Mouse (Mus musculus) embryonic facial prominence, embryonic 14.5 days (tissue): Measurements from ENCODE around the gene Srsf3. TPM values are rescaled to one million over a fixed set of nuclear protein-coding genes. Genes with fewer than 3 reads are reported as not detected.

Experiments
- ATAC-seq: fragments of 200-750 bp; cut with Nextera tagmentation; 2 replicates; pipeline ENCODE4 v1.8.0; 2017; ENCODE audit warnings: low read depth, moderate number of reproducible peaks, moderate TSS enrichment
- DNase-seq: peaks from one replicate; pipeline ENCODE4 v3.0.0-alpha.2; 2015; ENCODE audit warnings: low spot score
- H3K27ac ChIP-seq: fragments of 300-500 bp; sonication (generic); replicated peaks from 2 replicates; pipeline ENCODE4 v1.5.1; 2014; ENCODE audit warnings: low read depth, mild to moderate bottlenecking, low read length, moderate library complexity
- H3K27me3 ChIP-seq: fragments of 300-500 bp; sonication (generic); replicated peaks from 2 replicates; pipeline ENCODE4 v1.6.1; 2014; ENCODE audit warnings: low read length; ENCODE audit not compliant: control insufficient read depth, insufficient read depth
- H3K36me3 ChIP-seq: fragments of 300-500 bp; sonication (generic); 2 replicates; pipeline ENCODE4 v1.6.1; 2014; ENCODE audit warnings: low read length, mixed read lengths; ENCODE audit not compliant: control insufficient read depth, insufficient read depth
- H3K4me1 ChIP-seq: fragments of 300-500 bp; sonication (generic); 2 replicates; pipeline ENCODE4 v1.6.1; 2014; ENCODE audit warnings: antibody characterized with exemption, low read length; ENCODE audit not compliant: control insufficient read depth, insufficient read depth
- H3K4me2 ChIP-seq: fragments of 300-500 bp; sonication (generic); 2 replicates; pipeline ENCODE4 v1.6.1; 2014; ENCODE audit warnings: low read depth, mild to moderate bottlenecking, low read length, moderate library complexity, mixed read lengths
- H3K4me3 ChIP-seq: fragments of 300-500 bp; sonication (generic); 2 replicates; pipeline ENCODE4 v1.5.1; 2014; ENCODE audit warnings: low read depth, mild to moderate bottlenecking, low read length
- H3K9ac ChIP-seq: fragments of 300-500 bp; sonication (generic); 2 replicates; pipeline ENCODE4 v1.6.1; 2014; ENCODE audit warnings: low read depth, mild to moderate bottlenecking, low read length, moderate library complexity, mixed read lengths
- H3K9me3 ChIP-seq: fragments of 300-500 bp; sonication (generic); 2 replicates; pipeline ENCODE4 v1.6.1; 2016; ENCODE audit warnings: low read length; ENCODE audit not compliant: control insufficient read depth
- WGBS: fragments of 180-500 bp; shearing (Covaris S2); extraction: QIAGEN DNeasy Blood & Tissue Kit; methylation state at CpG from one replicate; pipeline ENCODE4 v1.1.7; 2014; 5-methylcytosine and 5-hydroxymethylcytosine counted together
- polyA plus RNA-seq: library from polyadenylated mRNA; unstranded; fragments of >200 nt; fragmentation: Nextera tagmentation; extraction: Ambion mirVana; gene quantifications from 2 replicates; pipeline ENCODE4 v1.2.1, GENCODE M21; 2014

The Srsf3 gene
- polyA plus RNA-seq, 1 experiment from 2014 or later: 494 TPM

GRCm38 (mm10) chr17:29053841-29054240 is 21.4 kb downstream of the Srsf3 start:
- Histone ChIP-seq H3K4me2 (no peak overlapping the region), H3K27me3 (no peaks in the 10 kb centered on the region), H3K9ac (no peak overlapping the region), H3K9me3 (no peaks in the 10 kb centered on the region), H3K27ac (peak overlapping the region; percentile 56), H3K4me1 (peaks cover 18% of the 10 kb centered on the region), H3K36me3 (no peaks in the 10 kb centered on the region), H3K4me3 (no peak overlapping the region)
- DNase-seq: peak; percentile 75
- no peak for ATAC-seq
- 32% methylated on average over 7 of the region's 7 CpGs for WGBS

GRCm38 (mm10) chr17:29054429-29054828 is 22.0 kb downstream of the Srsf3 start:
- H3K9me3 ChIP-seq: no peaks in the 10 kb centered on the region
- no peak overlapping the region for H3K27ac ChIP-seq
- H3K4me1 ChIP-seq: peaks cover 18% of the 10 kb centered on the region
- no peak overlapping the region for H3K4me3 ChIP-seq
- 78% methylated on average over 6 of the region's 6 CpGs for WGBS
- no peak overlapping the region for H3K4me2 ChIP-seq
- H3K27me3 ChIP-seq: no peaks in the 10 kb centered on the region
- DNase-seq (no peak), ATAC-seq (no peak)
- H3K36me3 ChIP-seq: no peaks in the 10 kb centered on the region
- H3K9ac ChIP-seq: no peak overlapping the region

- no peak overlapping the region for H3K4me3 ChIP-seq
- ATAC-seq (no peak), DNase-seq (no peak)
- H3K27me3 ChIP-seq: no peaks in the 10 kb centered on the region
- no peak overlapping the region for H3K27ac ChIP-seq
- H3K36me3 ChIP-seq: no peaks in the 10 kb centered on the region
- H3K9ac ChIP-seq: no peak overlapping the region
- no peak overlapping the region for H3K4me2 ChIP-seq
- H3K4me1 ChIP-seq: peaks cover 18% of the 10 kb centered on the region
- 48% methylated on average over 5 of the region's 5 CpGs for WGBS
- H3K9me3 ChIP-seq: no peaks in the 10 kb centered on the region
These were observed 23.2 kb downstream of the Srsf3 start for GRCm38 (mm10) chr17:29055586-29055985.

GRCm38 (mm10) chr17:29056207-29056606 is 23.8 kb downstream of the Srsf3 start:
- H3K27me3 ChIP-seq: no peaks in the 10 kb centered on the region

GRCm38 (mm10) chr17:29056699-29057151 is 24.3 kb downstream of the Srsf3 start:
- Histone ChIP-seq H3K4me3 (no peak overlapping the region), H3K27me3 (no peaks in the 10 kb centered on the region), H3K9ac (no peak overlapping the region), H3K27ac (peak overlapping the region; percentile 52), H3K4me2 (peak overlapping the region; percentile 21; the same call in 1 of the 2 replicates), H3K9me3 (no peaks in the 10 kb centered on the region), H3K36me3 (no peaks in the 10 kb centered on the region), H3K4me1 (peaks cover 18% of the 10 kb centered on the region)
- under 1% methylated on average over 8 of the region's 8 CpGs for WGBS
- ATAC-seq (peak; percentile 84), DNase-seq (peak; percentile 85)

More at GRCm38 (mm10) chr17:29056207-29056606, 23.8 kb downstream of the Srsf3 start:
- Histone ChIP-seq H3K4me1 (peaks cover 18% of the 10 kb centered on the region), H3K9ac (no peak overlapping the region), H3K36me3 (no peaks in the 10 kb centered on the region), H3K9me3 (no peaks in the 10 kb centered on the region), H3K4me2 (peak overlapping the region; percentile 21; the same call in 1 of the 2 replicates), H3K4me3 (no peak overlapping the region), H3K27ac (peak overlapping the region; percentile 52; the same call in 1 of the 2 replicates)
- ATAC-seq: peak; percentile 69
- WGBS: 6% methylated on average over 7 of the region's 7 CpGs
- DNase-seq: peak; percentile 86

- Histone ChIP-seq H3K27me3 (no peaks in the 10 kb centered on the region), H3K4me1 (peaks cover 21% of the 10 kb centered on the region), H3K4me2 (peak overlapping the region; percentile 21; the same call in 1 of the 2 replicates), H3K27ac (peak overlapping the region; percentile 52; the same call in 1 of the 2 replicates), H3K4me3 (no peak overlapping the region), H3K36me3 (no peaks in the 10 kb centered on the region), H3K9ac (no peak overlapping the region), H3K9me3 (no peaks in the 10 kb centered on the region)
- 72% methylated on average over 11 of the region's 11 CpGs for WGBS
- ATAC-seq (no peak), DNase-seq (no peak)
These were observed 25.0 kb downstream of the Srsf3 start for GRCm38 (mm10) chr17:29057361-29057890.

- Histone ChIP-seq H3K27ac (peak overlapping the region; percentile 52; the same call in 1 of the 2 replicates), H3K4me3 (no peak overlapping the region)
- no peak for ATAC-seq
These were observed 25.5 kb downstream of the Srsf3 start for GRCm38 (mm10) chr17:29057961-29058360.

GRCm38 (mm10) chr17:29058487-29058886 is 26.1 kb downstream of the Srsf3 start:
- Histone ChIP-seq H3K27me3 (no peaks in the 10 kb centered on the region), H3K27ac (no peak overlapping the region), H3K9me3 (no peaks in the 10 kb centered on the region), H3K9ac (no peak overlapping the region), H3K4me1 (peaks cover 30% of the 10 kb centered on the region), H3K4me3 (no peak overlapping the region), H3K4me2 (no peak overlapping the region), H3K36me3 (no peaks in the 10 kb centered on the region)
- ATAC-seq: no peak
- WGBS: 67% methylated on average over 8 of the region's 8 CpGs
- DNase-seq: no peak

More at GRCm38 (mm10) chr17:29057961-29058360, 25.5 kb downstream of the Srsf3 start:
- Histone ChIP-seq H3K27me3 (no peaks in the 10 kb centered on the region), H3K36me3 (no peaks in the 10 kb centered on the region), H3K9ac (no peak overlapping the region), H3K4me1 (peaks cover 26% of the 10 kb centered on the region), H3K4me2 (no peak overlapping the region), H3K9me3 (no peaks in the 10 kb centered on the region)
- WGBS: 62% methylated on average over 10 of the region's 10 CpGs
- DNase-seq: peak; percentile 72

GRCm38 (mm10) chr17:29059581-29059980 is 27.2 kb downstream of the Srsf3 start:
- peaks cover 30% of the 10 kb centered on the region for H3K4me1 ChIP-seq
- H3K9ac ChIP-seq: no peak overlapping the region
- no peaks in the 10 kb centered on the region for H3K27me3 ChIP-seq
- no peaks in the 10 kb centered on the region for H3K36me3 ChIP-seq
- no peak for ATAC-seq
- H3K27ac ChIP-seq: no peak overlapping the region
- no peaks in the 10 kb centered on the region for H3K9me3 ChIP-seq
- H3K4me2 ChIP-seq: no peak overlapping the region
- no peak overlapping the region for H3K4me3 ChIP-seq
- 77% methylated on average over 3 of the region's 3 CpGs for WGBS
- DNase-seq: no peak
